Mouse (Mus musculus) adipose tissue, adult 10 weeks (tissue): ENCODE results near the gene Kat5. TPM values are rescaled to one million over a fixed set of nuclear protein-coding genes. Genes with fewer than 3 reads are reported as not detected.

Experiments
- polyA plus RNA-seq: library from polyadenylated mRNA; stranded (reverse); fragments of 350-450 nt; fragmentation: Illumina TruSeq; extraction: RNeasy Lipid Tissue Mini Kit (QIAGEN cat#74804); gene quantifications from one replicate; pipeline ENCODE4 v1.2.3, GENCODE M21; 2014; ENCODE audit warnings: low read depth, low replicate concordance

The Kat5 gene
- 43.1 TPM for polyA plus RNA-seq

GRCm38 (mm10) chr19:5609547-5610404 is at the start of gene Kat5:
Kat5 (minus strand) TSS chr19:5610237.

GRCm38 (mm10) chr19:5637069-5638047 is 27.3 kb upstream of the Kat5 start, which contains the start of gene Rela:
Rela (plus strand) TSS chr19:5637483.

GRCm38 (mm10) chr19:5601752-5602541 is 8.1 kb downstream of the Kat5 start, which contains the start of gene Rnaseh2c:
Rnaseh2c (plus strand) TSS chr19:5601873.

GRCm38 (mm10) chr19:5567534-5568469 is 42.2 kb downstream of the Kat5 start, which contains the start of gene Ap5b1:
Ap5b1 (plus strand) TSS chr19:5568025.

GRCm38 (mm10) chr19:5560457-5561041 is 49.5 kb downstream of the Kat5 start, which contains the start of gene Ovol1:
Ovol1 (minus strand) TSS chr19:5560646.

Other genes starting within 250 kb of the Kat5 start
- gene Eif1ad, start 243.5 kb downstream of the Kat5 start, polyA plus RNA-seq, result 22.2 TPM
- 85.8 TPM for gene Banf1, start 243.1 kb downstream of the Kat5 start, polyA plus RNA-seq
- 49.0 TPM for gene Sart1, start 221.5 kb downstream of the Kat5 start, polyA plus RNA-seq
- 4.2 TPM for gene Tsga10ip, start 207.7 kb downstream of the Kat5 start, polyA plus RNA-seq
- 252 TPM for gene Drap1, start 185.3 kb downstream of the Kat5 start, polyA plus RNA-seq
- gene AI837181, start 185.1 kb downstream of the Kat5 start, polyA plus RNA-seq, result 45.5 TPM
- gene Fosl1, start 162.7 kb downstream of the Kat5 start, polyA plus RNA-seq, result 0.51 TPM
- gene Ccdc85b, start 152.3 kb downstream of the Kat5 start, polyA plus RNA-seq, result 7.1 TPM
- 53.3 TPM for gene Fibp, start 149.6 kb downstream of the Kat5 start, polyA plus RNA-seq
- gene Ctsw, start 141.7 kb downstream of the Kat5 start, polyA plus RNA-seq, result 1.5 TPM
- 41.4 TPM for gene Efemp2, start 136.3 kb downstream of the Kat5 start, polyA plus RNA-seq
- 45.1 TPM for gene Mus81, start 121.8 kb downstream of the Kat5 start, polyA plus RNA-seq
- gene Cfl1, start 119.8 kb downstream of the Kat5 start, polyA plus RNA-seq, result 533 TPM
- 6.2 TPM for gene 1700020D05Rik, start 106.5 kb downstream of the Kat5 start, polyA plus RNA-seq
- gene Snx32, start 99.7 kb downstream of the Kat5 start, polyA plus RNA-seq, result 18.9 TPM
- 2.1 TPM for gene Ovol1, start 49.6 kb downstream of the Kat5 start, polyA plus RNA-seq
- 5.9 TPM for gene Ap5b1, start 42.2 kb downstream of the Kat5 start, polyA plus RNA-seq
- 47.8 TPM for gene Rnaseh2c, start 8.4 kb downstream of the Kat5 start, polyA plus RNA-seq
- gene Rela, start 27.2 kb upstream of the Kat5 start, polyA plus RNA-seq, result 47.9 TPM
- gene Sipa1, start 53.5 kb upstream of the Kat5 start, polyA plus RNA-seq, result 23.3 TPM
- 28.7 TPM for gene Map3k11, start 78.5 kb upstream of the Kat5 start, polyA plus RNA-seq
- 48.3 TPM for gene Pcnx3, start 78.7 kb upstream of the Kat5 start, polyA plus RNA-seq
- gene Kcnk7, start 94.1 kb upstream of the Kat5 start, polyA plus RNA-seq, result 0.48 TPM
- gene Ehbp1l1, start 116.1 kb upstream of the Kat5 start, polyA plus RNA-seq, result 30.6 TPM
- 47.1 TPM for gene Fam89b, start 119.4 kb upstream of the Kat5 start, polyA plus RNA-seq
- 196 TPM for gene Ltbp3, start 130.7 kb upstream of the Kat5 start, polyA plus RNA-seq
- 96.2 TPM for gene Scyl1, start 161.2 kb upstream of the Kat5 start, polyA plus RNA-seq